Mouse (Mus musculus) olfactory bulb, adult 2 months (tissue): Measurements from ENCODE around the gene 9130213A22Rik. TPM values are rescaled to one million over a fixed set of nuclear protein-coding genes. Genes with fewer than 3 reads are reported as not detected.
A peak's percentile ranks its signal among the peaks of the same experiment; 100 is the strongest.

Experiments used
- H3K27ac ChIP-seq: fragments of 200-500 bp; 2 replicates; pipeline ENCODE4 v1.5.1; 2012; ENCODE audit warnings: low read depth, low read length; ENCODE audit not compliant: insufficient read depth
- H3K4me1 ChIP-seq: fragments of 200-500 bp; 2 replicates; pipeline ENCODE4 v1.6.1; 2012; ENCODE audit warnings: low read length; ENCODE audit not compliant: control insufficient read depth, insufficient read depth
- H3K4me3 ChIP-seq: fragments of 200-500 bp; 2 replicates; pipeline ENCODE4 v1.5.1; 2012; ENCODE audit warnings: mild to moderate bottlenecking, low read depth, low read length, moderate library complexity; ENCODE audit not compliant: insufficient read depth
- CTCF ChIP-seq: fragments of 200-500 bp; IDR thresholded peaks from 2 replicates; pipeline ENCODE4 v1.5.1; 2012; ENCODE audit warnings: low read depth, mild to moderate bottlenecking, low read length, moderate library complexity; ENCODE audit not compliant: insufficient read depth
- POLR2A ChIP-seq: fragments of 200-500 bp; IDR thresholded peaks from 2 replicates; pipeline ENCODE4 v1.6.1; 2012; ENCODE audit warnings: mild to moderate bottlenecking, low read depth, low read length, moderate library complexity; ENCODE audit not compliant: insufficient read depth
- WGBS: fragments of 180-500 bp; shearing (Covaris S2); methylation state at CpG from one replicate; pipeline ENCODE4 v1.1.7; 2018; 5-methylcytosine and 5-hydroxymethylcytosine counted together
- polyA plus RNA-seq: library from polyadenylated mRNA; stranded (reverse); fragments of >200 nt; gene quantifications from 2 replicates; pipeline ENCODE4 v1.2.4, GENCODE M21; 2012; ENCODE audit warnings: low replicate concordance; ENCODE audit not compliant: missing spikeins, insufficient read depth, insufficient read length

9130213A22Rik gene
- polyA plus RNA-seq, 1 experiment, result not detected

DNA sequence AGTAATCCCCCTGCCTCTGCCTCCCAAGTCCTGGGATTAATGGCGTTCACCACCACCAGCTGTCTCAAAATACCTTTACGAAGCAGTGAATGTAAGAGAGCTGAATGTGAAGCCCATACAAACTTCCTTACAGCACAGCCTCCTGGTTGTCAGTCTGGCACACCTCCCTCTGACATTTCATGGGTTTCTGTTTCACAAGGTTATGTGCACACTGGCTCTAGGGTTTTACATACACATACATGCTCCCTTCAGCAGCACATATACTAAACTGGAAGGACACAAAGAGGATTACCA, 47.7 kb downstream of the 9130213A22Rik start:
- TF ChIP-seq CTCF (no peak), POLR2A (no peak)
- H3K27ac ChIP-seq, result peak overlapping the region; percentile 81
- WGBS, result 40% methylated on average over 2 of the region's 2 CpGs
- peaks cover 24% of the 10 kb centered on the region for H3K4me1 ChIP-seq
- H3K4me3 ChIP-seq, result no peak overlapping the region

GRCm38 (mm10) chr11:69073951-69074775, 48.2 kb downstream of the 9130213A22Rik start:
- no peak for TF ChIP-seq CTCF
- no peak for TF ChIP-seq POLR2A
- 22% methylated on average over 6 of the region's 6 CpGs for WGBS
- Histone ChIP-seq H3K27ac (peak overlapping the region; percentile 81), H3K4me1 (peaks cover 24% of the 10 kb centered on the region), H3K4me3 (no peak overlapping the region)

GRCm38 (mm10) chr11:69073065-69073888, 49.1 kb downstream of the 9130213A22Rik start:
- Histone ChIP-seq H3K4me1 (peaks cover 24% of the 10 kb centered on the region), H3K27ac (peak overlapping the region; percentile 99), H3K4me3 (no peak overlapping the region)
- under 1% methylated on average over 14 of the region's 14 CpGs for WGBS
- TF ChIP-seq CTCF (no peak), POLR2A (no peak)

- 2% methylated on average over 9 of the region's 9 CpGs for WGBS
- Histone ChIP-seq H3K4me3 (peak overlapping the region; percentile 34), H3K4me1 (peaks cover 22% of the 10 kb centered on the region), H3K27ac (peak overlapping the region; percentile 90)
- no peak for TF ChIP-seq CTCF
- no peak for TF ChIP-seq POLR2A
These were observed 49.7 kb downstream of the 9130213A22Rik start for GRCm38 (mm10) chr11:69072666-69073064.

- TF ChIP-seq CTCF, result no peak
- no peak for TF ChIP-seq POLR2A
- Histone ChIP-seq H3K27ac (peak overlapping the region; percentile 7; the same call in 1 of the 2 replicates), H3K4me3 (no peak overlapping the region), H3K4me1 (peaks cover 24% of the 10 kb centered on the region)
- 75% methylated on average over 11 of the region's 11 CpGs for WGBS
These were observed 50.2 kb downstream of the 9130213A22Rik start for GRCm38 (mm10) chr11:69072234-69072633.

DNA sequence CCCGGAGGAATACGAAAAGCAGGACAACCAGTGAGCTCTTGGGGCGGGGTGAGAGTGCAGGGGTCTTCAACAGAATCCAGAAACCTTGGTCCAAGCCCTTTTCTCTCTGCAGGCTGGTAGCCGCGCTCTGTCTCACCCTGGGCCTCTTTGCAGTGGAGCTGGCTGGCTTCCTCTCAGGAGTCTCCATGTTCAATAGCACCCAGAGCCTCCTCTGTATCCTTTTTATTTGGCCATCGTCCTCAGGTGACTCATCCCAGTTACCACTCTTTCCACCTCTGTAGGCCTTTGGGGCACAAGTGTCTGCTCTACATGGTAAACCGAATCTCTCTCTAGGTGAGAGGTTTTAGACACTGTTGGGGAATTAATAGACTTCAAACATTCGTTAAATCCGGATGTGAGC, 51.1 kb downstream of the 9130213A22Rik start:
- 12% methylated on average over 9 of the region's 9 CpGs for WGBS
- Histone ChIP-seq H3K4me1 (peaks cover 28% of the 10 kb centered on the region), H3K27ac (peak overlapping the region; percentile 53), H3K4me3 (peak overlapping the region; percentile 52)
- TF ChIP-seq POLR2A, result no peak
- TF ChIP-seq CTCF, result no peak

GRCm38 (mm10) chr11:69070590-69071222, 51.7 kb downstream of the 9130213A22Rik start, which contains the start of gene Tmem107:
Gene Tmem107 (plus strand): TSS chr11:69070806.
- H3K4me1 ChIP-seq, result peaks cover 32% of the 10 kb centered on the region
- under 1% methylated on average over 47 of the region's 47 CpGs for WGBS
- peak within 1 kb of the TSS; percentile 92 for H3K27ac ChIP-seq
- peak within 1 kb of the TSS; percentile 52 for H3K4me3 ChIP-seq
- TF ChIP-seq CTCF (no peak), POLR2A (peak; percentile 55; the same call in 1 of the 2 replicates)

- Histone ChIP-seq H3K4me1 (peaks cover 32% of the 10 kb centered on the region), H3K4me3 (peak overlapping the region; percentile 52), H3K27ac (peak overlapping the region; percentile 92)
- under 1% methylated on average over 13 of the region's 13 CpGs for WGBS
- no peak for TF ChIP-seq CTCF
- TF ChIP-seq POLR2A, result no peak
These were observed 52.3 kb downstream of the 9130213A22Rik start for GRCm38 (mm10) chr11:69070093-69070492.

Other genes starting within 250 kb of the 9130213A22Rik start
- gene Rnf222, start 234.0 kb downstream of the 9130213A22Rik start, polyA plus RNA-seq, result not detected in 2 replicates
- 1,027 and 1,979 TPM in 2 replicates for gene Rpl26, start 221.0 kb downstream of the 9130213A22Rik start, polyA plus RNA-seq
- not detected in 2 replicates for gene Odf4, start 195.5 kb downstream of the 9130213A22Rik start, polyA plus RNA-seq
- gene Arhgef15, start 165.1 kb downstream of the 9130213A22Rik start, polyA plus RNA-seq, result not detected in 2 replicates
- not detected in 2 replicates for gene Slc25a35, start 154.5 kb downstream of the 9130213A22Rik start, polyA plus RNA-seq
- gene Rangrf, start 147.4 kb downstream of the 9130213A22Rik start, polyA plus RNA-seq, result not detected in 2 replicates
- gene Pfas, start 114.1 kb downstream of the 9130213A22Rik start, polyA plus RNA-seq, result not detected in 2 replicates
- gene Ctc1, start 106.7 kb downstream of the 9130213A22Rik start, polyA plus RNA-seq, result not detected in 2 replicates
- gene Aurkb, start 76.9 kb downstream of the 9130213A22Rik start, polyA plus RNA-seq, result not detected in 2 replicates
- not detected in 2 replicates for gene Borcs6, start 62.9 kb downstream of the 9130213A22Rik start, polyA plus RNA-seq
- not detected in 2 replicates for gene Tmem107, start 51.8 kb downstream of the 9130213A22Rik start, polyA plus RNA-seq
- 348 and 768 TPM in 2 replicates for gene Vamp2, start 34.1 kb downstream of the 9130213A22Rik start, polyA plus RNA-seq
- gene Per1, start 27.4 kb downstream of the 9130213A22Rik start, polyA plus RNA-seq, result not detected in 2 replicates
- not detected in 2 replicates for gene Hes7, start 2.2 kb downstream of the 9130213A22Rik start, polyA plus RNA-seq
- gene Aloxe3, start 3.3 kb upstream of the 9130213A22Rik start, polyA plus RNA-seq, result not detected in 2 replicates
- gene Alox12b, start 34.4 kb upstream of the 9130213A22Rik start, polyA plus RNA-seq, result not detected in 2 replicates
- gene Alox8, start 75.3 kb upstream of the 9130213A22Rik start, polyA plus RNA-seq, result not detected in 2 replicates
- not detected in 2 replicates for gene Gucy2e, start 114.4 kb upstream of the 9130213A22Rik start, polyA plus RNA-seq
- gene Cntrob, start 201.2 kb upstream of the 9130213A22Rik start, polyA plus RNA-seq, result not detected in 2 replicates
- not detected in 2 replicates for gene Trappc1, start 201.4 kb upstream of the 9130213A22Rik start, polyA plus RNA-seq
- not detected in 2 replicates for gene Kcnab3, start 203.7 kb upstream of the 9130213A22Rik start, polyA plus RNA-seq
- gene Rnf227, start 217.9 kb upstream of the 9130213A22Rik start, polyA plus RNA-seq, result not detected in 2 replicates
- 175 and 278 TPM in 2 replicates for gene Chd3, start 246.8 kb upstream of the 9130213A22Rik start, polyA plus RNA-seq